Mouse (Mus musculus) brain, embryonic 18.5 days (tissue): ENCODE data around the gene Gm21095.
"Not testable (repeated sequence)": the region's sequence is repeated elsewhere in the genome, so short reads cannot be mapped to it uniquely, and the experiment has no call there.

ENCODE experiments used
- DNase-seq: peaks from one replicate; pipeline ENCODE4 v3.0.0-alpha.2; 2012; ENCODE audit warnings: low read depth, low spot score

The Gm21095 gene

GRCm38 (mm10) chrY:84096979-84097378, at the start of gene Gm21095:
Gm21095 (plus strand) TSS chrY:84097279.
- not testable (repeated sequence) for DNase-seq
